Mouse (Mus musculus) heart, adult 11 months (tissue): ENCODE measurements around the gene Mapk1.

Experiments used
- DNase-seq: peaks from one replicate; pipeline ENCODE4 v3.0.0; 2022

The Mapk1 gene

DNA sequence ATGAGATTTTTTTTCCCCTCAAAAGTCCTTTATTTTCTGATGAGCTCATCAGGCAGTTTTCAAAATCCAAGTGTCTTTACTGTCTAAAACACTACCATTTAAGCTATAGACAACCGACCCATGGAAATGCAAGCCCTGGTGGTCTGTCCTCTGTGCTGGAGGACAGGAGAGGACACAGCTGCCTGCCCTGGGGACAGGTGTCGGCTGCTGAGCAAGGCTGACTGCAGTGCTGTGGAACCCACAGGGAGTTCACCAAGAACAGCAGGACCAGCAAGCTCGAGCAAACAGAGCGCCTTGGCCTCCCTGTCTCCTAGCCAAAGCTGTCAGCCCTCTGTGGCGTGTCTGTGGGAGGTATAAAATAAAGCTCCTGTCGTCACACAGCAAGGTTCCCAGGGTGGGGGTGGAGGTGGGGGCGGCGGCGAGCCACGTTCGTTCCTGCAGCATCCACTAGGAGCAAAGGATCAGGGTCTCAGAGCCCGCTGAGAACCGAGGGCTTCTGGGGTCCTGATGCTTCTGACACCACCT lies 103.5 kb downstream of the Mapk1 start:
- DNase-seq: no peak

DNA sequence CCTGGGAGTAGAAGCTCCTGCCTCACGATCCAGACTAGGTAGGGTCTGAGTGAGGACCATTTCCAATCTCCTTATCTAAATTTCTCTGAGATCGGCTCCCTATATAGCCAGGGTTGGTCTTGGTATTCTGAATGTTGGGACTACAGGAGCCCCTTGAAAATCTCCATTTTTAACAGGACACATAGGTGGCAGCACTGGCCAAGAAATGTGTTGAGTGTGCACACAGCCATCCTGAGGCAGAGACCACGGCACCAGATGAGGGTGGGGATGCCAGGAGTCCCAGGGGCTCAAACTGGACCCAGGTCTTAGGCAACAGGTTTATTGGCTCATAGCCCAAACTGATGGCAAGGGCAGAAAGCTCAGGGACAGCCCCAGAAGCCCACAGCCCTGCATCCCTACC lies 105.2 kb downstream of the Mapk1 start:
- no peak for DNase-seq

DNA sequence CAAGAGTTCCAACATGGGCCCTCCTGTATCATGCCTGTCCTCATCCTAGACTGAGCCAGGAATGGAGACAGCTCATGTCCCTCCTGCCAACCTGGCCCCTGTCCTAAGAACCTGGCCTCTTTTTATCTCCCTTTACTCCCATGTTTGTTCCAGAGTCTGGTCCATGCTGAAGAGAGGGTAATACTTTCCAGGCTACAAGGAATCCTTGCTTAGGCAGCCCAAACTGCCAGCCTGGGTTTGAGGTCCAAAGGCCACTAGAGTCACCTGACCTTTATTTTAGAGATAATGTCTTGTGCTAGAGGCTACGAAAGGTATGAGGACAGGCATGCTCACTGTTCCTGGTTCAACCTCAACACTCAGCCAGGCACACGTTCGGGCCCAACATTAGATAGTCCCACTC lies 113.8 kb downstream of the Mapk1 start:
- no peak for DNase-seq
